Mouse (Mus musculus) ES-Bruce4 (cell line): ENCODE results near the gene Foxp1.

Experiments used
- CTCF ChIP-seq: IDR thresholded peaks from one replicate; pipeline ENCODE4 v1.8.1; 2011; ENCODE audit warnings: low read depth, low read length
- EP300 ChIP-seq: IDR thresholded peaks from 2 replicates; pipeline ENCODE4 v1.6.1; 2011; ENCODE audit warnings: low read depth, low read length; ENCODE audit not compliant: insufficient read depth
- POLR2A ChIP-seq: IDR thresholded peaks from one replicate; pipeline ENCODE4 v1.8.1; 2011; ENCODE audit warnings: low read length; ENCODE audit not compliant: insufficient read depth

GRCm38 (mm10) chr6:98996346-98996745 lies 526.2 kb downstream of the Foxp1 start:
- no peak for TF ChIP-seq POLR2A
- no peak for TF ChIP-seq CTCF
- TF ChIP-seq EP300, result no peak
